Mouse (Mus musculus): Measurements from ENCODE around the gene Syt1.

Syt1 gene

DNA sequence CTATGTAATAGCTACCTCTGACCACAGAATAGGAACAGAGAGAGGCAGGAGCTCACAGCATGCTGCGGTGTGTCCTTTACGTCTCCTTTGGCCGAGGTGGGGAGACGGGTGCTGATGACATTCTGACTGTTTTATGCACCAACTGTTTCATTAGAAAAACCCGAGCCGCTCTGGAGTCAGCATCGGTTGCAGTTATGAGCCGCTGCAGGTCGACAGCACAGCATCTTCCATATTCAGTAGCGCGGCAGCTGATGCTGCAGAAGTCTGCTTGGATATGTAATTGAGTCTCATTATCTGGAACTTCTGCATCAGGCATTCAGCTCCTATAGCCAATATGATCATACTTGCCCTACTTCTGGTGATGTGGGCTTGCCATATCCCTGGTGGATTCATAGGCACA lies 485.3 kb downstream of the Syt1 start:
- no peak for DNase-seq (ENCODE audit: low read depth, low spot score)

DNA sequence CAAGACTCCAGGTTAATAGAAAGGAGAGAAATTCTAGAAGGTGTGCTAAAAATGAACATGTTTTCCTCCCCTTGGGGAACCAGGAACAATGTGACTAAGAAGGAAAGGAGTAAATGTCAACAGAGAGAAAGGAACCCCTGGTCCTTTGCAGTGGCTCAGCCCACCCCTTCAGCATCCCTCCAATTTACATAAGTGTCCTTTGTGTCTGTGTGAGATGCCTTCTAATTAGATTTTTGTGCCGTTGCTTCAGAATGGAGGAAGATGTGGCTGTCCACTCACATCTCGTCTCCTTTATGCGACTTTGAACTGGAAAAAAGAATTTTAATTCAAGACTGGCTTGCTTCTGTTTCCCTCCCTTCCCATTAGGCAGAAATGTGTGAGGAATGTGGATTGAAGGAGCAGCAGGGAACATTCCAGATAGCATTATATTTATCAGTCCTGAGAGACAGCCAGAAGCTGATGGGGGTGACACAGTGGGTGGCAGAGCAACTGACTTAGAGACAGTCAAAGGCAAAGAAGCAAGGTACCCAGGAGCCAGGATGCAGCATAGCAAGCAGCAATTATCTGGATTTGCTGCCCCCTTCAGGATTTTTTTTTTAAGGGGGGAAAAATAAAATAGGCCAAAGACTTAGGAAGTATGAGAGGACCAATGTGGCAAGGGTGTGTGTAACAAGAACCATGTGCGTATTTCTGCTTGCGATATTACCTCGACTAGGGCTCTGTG lies 486.3 kb downstream of the Syt1 start:
- DNase-seq (ENCODE audit: low read depth, low spot score) = no peak

DNA sequence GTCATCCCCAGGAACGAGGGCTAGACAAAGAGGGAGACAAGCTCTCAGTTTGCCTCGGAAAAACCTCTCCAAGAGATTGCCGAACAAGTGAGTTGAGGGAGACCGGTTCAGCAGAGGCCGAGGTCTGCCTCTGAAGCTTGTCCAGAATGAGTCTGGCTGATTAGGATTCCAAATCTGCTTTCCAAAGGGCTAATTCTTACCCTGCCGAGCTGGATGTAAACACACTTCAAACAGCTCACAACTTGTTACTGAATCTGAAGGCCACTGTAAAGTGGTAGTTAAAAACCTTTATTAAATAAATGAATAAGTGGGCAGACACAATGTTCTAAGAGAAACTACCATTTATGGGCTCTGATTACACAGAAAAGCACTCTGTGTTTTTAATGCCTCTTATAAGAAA lies 491.6 kb downstream of the Syt1 start:
- no peak for DNase-seq (ENCODE audit: low read depth, low spot score)

- no peak for DNase-seq (ENCODE audit: low read depth, low spot score)
Measured at GRCm38 (mm10) chr10:108517076-108517475, 493.7 kb downstream of the Syt1 start.

DNA sequence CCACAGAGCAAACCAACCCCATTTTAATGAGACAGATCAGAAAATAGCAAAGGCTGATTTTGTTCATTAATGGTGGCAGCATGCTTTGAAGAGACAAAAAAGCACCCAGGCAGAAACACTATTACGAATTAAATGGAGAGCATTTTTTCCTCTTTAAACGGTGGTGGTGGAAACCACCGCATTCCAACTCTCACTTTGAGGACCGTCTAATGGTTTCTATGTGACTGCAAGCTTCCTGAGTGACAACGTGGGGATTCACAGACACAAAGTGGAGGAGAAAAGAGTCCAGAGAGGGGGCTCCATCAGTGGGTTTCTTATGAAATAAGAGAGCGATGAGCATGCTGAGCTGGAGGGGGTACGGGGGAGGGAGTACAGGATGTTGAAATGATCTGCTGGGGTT lies 496.1 kb downstream of the Syt1 start:
- no peak for DNase-seq (ENCODE audit: low read depth, low spot score)

GRCm38 (mm10) chr10:108509579-108509978 lies 501.2 kb downstream of the Syt1 start:
- DNase-seq (ENCODE audit: low read depth, low spot score) = no peak

DNA sequence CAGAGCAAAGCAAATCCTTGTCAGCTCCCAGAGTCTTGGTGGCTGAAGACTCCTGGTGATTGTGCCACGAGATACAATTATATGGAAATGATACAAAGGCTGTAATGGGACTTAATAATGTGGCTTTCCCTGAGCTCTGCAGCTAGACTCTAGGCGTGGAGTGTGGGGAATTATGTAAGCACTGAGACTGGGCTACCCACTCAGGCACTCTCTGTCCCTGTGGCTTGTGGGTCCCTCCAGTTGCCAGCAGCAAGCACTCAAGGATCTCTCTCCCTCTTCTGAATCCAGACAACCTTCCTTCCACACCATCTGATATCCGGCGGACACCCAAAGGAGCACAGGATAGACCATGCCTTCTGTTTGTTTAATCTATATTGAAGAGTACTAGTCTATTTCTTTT lies 503.9 kb downstream of the Syt1 start:
- no peak for DNase-seq (ENCODE audit: low read depth, low spot score)

DNA sequence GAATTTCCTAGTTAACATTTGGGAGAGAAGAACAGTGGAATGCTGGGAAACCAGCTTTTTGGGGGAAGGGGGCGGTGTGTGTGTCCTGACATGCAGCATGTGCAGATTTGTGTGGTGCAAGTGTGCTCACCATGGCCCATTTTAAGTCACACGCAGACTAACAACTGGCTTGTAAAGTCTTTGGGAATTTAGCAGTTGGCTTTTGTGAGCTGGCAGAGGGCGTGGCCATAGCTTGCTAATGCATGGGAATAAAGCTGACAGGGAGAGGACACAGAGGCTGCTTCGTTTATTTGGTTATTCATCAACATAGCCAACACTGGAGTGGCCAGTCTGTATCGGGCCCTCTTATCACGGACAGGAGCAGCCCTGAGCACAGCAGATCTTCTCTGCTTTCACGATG lies 505.9 kb downstream of the Syt1 start:
- DNase-seq (ENCODE audit: low read depth, low spot score) = no peak

DNA sequence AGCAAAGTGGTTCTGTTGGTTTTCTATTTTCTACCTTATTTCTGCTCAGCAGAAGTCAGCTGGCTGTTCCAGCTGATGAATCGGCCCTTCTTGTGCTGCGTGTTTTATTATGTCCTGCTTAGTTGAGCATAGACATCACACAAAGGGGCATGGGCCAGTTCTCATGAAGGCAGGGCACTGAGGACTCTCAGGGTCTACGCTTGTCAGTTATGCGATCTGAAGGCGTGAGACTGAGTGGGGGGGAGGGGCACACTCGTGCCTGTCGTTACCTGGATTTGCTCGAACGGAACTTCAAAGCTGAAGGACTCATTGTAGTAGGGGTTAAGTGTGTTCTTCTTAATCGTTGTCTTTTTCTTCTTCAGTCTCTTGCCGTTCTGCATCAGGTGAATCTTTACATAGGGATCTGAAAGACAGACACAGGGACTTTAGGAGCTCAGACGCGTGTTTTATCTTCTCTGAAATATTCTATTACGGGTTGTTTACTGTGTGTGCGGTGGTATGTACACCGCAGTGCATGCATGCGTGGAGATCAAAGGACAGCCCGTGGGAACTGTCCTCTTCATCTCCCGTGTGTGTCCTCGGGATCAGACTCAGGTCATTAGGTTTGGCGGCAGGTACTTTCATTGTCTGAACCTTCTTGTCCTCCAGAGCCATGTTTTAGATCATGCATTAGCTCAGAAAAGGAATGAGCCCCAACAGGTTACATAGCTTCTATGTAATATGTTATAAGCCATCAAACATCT lies 506.5 kb downstream of the Syt1 start:
- DNase-seq (ENCODE audit: low read depth, low spot score) = no peak

GRCm38 (mm10) chr10:108490231-108490630 lies 520.6 kb downstream of the Syt1 start:
- no peak for DNase-seq (ENCODE audit: low read depth, low spot score)

DNA sequence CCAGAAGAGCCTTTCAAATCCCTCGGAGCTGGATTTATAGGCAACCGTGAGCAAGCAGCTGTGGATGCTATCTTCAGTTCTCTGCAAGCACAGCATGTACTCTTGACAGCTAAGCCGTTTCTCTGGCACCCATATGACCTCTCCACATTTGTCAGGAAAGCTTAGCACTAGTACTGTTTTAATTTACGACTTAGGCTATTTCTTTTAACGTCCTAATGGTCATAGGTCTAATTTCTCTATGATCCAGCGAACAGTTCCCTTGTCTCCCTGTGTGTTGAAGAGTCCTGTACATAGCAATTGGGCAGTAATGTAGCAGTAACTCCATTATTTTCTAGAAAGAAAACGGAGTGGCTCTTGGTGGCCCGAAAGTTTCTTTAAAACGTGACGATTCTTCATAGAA lies 526.8 kb downstream of the Syt1 start:
- DNase-seq (ENCODE audit: low read depth, low spot score) = no peak

GRCm38 (mm10) chr10:108480146-108480850 lies 530.5 kb downstream of the Syt1 start:
- no peak for DNase-seq (ENCODE audit: low read depth, low spot score)

DNA sequence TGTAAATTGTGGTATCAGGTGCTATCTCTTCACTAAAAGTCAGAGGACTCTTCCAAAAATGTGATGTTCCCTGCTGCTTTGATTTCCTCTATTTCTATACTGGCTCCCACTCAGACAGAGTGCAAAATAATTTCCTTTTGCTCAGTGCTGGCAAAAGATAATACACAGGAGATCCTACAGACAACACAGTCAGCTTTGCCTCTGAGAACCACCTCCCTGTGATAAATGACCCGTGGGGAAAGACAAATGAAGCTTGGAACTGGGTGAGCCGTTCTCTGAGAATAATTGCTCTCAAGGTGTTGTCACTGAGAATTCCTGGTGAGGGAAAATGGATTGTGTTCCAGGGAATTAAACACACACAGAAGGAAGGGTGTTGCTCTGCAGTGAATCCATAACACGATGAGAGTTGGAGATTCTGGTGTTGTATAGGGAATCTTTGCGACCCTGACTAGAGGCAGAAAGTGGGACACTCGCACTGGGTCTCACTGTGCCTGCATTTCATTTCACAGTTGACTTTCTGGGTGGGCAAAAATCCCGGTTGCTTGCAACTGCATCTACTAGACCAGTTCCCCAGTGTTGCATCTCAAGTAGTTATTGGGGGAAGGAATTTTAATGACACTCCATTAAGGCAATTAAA lies 540.3 kb downstream of the Syt1 start:
- DNase-seq (ENCODE audit: low read depth, low spot score) = no peak

DNA sequence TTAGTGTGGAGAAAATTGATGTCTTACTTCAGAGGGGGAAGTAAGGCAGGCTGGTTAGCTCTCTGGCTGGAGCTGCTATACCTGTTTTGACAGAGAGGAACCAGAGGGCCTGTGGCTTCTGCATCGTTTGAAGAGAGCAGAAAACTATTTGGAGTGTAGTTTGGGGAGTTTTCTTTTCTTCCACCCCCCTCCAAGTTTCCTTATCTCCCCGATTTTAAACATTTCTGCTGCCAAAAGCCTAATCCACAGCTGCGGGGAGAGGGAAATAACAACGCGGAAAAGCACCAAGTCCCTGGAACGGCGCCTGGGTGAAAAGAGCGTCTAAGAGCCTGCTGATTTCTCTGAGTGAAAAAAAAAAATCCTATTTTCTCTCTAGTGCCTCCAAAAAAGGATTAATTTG lies 544.2 kb downstream of the Syt1 start:
- DNase-seq (ENCODE audit: low read depth, low spot score) = no peak

- no peak for DNase-seq (ENCODE audit: low read depth, low spot score)
Measured at GRCm38 (mm10) chr10:108461862-108462261, 548.9 kb downstream of the Syt1 start.

DNA sequence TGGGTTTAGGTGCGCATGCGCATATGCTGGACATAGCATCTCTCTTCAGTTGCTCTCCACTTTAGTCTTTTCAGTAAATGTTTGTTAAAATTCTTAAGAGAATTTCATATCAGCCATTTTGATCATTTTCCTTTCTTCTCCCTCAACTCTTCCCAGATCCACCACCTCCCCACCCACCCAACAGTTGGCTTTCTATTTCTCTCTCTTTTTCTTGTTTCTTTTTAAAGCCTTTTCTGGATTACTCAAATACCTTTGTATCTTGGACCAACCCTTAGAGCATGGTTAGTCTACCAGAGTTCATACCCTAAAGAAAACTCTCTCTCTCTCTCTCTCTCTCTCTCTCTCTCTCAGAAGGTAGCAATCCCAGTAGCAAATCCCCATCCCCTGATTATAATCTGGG lies 553.7 kb downstream of the Syt1 start:
- DNase-seq (ENCODE audit: low read depth, low spot score) = no peak

DNA sequence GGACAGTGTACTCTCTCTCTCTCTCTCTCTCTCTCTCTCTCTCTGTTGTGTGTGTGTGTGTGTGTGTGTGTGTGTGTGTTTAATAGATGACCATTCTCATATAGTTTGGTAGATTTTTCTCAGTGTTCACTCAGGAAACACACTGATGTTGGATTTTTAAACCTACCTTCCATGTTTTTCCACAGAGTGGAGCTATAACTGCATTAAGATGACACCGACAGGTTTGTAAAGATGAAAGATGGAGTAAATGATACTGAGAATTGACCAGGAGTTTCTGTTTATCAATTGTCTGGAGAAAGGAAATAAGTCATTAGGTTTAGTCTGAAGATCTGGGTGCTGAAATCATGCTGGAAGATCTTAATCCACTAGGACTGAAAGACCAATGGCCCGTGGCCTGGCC lies 554.9 kb downstream of the Syt1 start:
- no peak for DNase-seq (ENCODE audit: low read depth, low spot score)

GRCm38 (mm10) chr10:108455204-108455603 lies 555.6 kb downstream of the Syt1 start:
- DNase-seq (ENCODE audit: low read depth, low spot score) = no peak

DNA sequence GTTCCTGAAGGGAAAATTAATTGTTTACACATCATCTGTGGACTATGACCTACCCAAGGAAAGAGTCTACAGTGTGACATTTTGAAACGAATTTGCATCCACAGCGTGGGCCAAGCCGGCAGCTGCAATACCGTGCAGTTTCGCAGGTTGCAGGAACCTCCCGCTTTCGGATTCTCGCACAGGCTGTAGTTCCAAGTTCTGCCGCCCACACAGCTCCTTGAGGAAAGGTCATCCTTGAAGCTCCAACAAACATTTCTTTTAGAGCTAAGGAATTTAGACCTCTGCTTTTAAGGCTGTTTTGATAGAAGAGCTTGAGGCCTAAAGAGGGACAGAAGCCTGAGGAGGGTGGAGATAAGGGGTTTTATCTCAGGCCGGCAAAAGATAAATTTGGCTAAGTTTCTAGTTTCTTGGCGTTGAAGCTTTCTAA lies 556.1 kb downstream of the Syt1 start:
- no peak for DNase-seq (ENCODE audit: low read depth, low spot score)

DNA sequence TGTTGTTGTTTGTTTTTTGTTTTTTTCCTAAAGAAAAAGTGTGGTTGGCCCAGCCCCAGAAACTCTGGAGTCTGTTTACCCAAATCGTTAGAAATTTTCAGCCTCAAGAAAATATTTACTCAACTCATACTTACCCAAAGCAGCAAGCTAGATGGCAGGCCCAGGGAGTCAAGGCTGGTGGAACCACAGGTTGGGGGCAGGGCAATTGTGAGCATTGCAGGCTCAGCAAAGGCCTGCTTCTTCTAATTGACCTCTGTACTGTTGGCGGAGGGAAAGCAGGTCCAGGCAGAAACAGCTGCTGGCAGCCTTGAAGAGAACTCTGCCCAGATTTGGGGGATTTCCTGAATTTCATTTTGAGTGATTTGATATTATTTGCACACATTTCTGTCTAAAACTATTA lies 557.2 kb downstream of the Syt1 start:
- DNase-seq (ENCODE audit: low read depth, low spot score) = peak; percentile 20

GRCm38 (mm10) chr10:108452421-108452820 lies 558.4 kb downstream of the Syt1 start:
- no peak for DNase-seq (ENCODE audit: low read depth, low spot score)

GRCm38 (mm10) chr10:108451516-108451915 lies 559.3 kb downstream of the Syt1 start:
- no peak for DNase-seq (ENCODE audit: low read depth, low spot score)

Measured in forelimb bud, embryonic 11.5 days (tissue).